Mouse (Mus musculus) embryonic facial prominence, embryonic 10.5 days (tissue): Measurements from ENCODE around the gene Paqr4. TPM values are rescaled to one million over a fixed set of nuclear protein-coding genes. Genes with fewer than 3 reads are reported as not detected.
A peak's percentile ranks its signal among the peaks of the same experiment; 100 is the strongest.

Experiments used
- DNase-seq: peaks from one replicate; pipeline ENCODE4 v3.0.0-alpha.2; 2017; ENCODE audit warnings: low spot score
- H3K27ac ChIP-seq: fragments of 300-500 bp; sonication (generic); replicated peaks from 2 replicates; pipeline ENCODE4 v1.5.1; 2016; ENCODE audit warnings: mild to moderate bottlenecking
- H3K27me3 ChIP-seq: fragments of 300-500 bp; sonication (generic); replicated peaks from 2 replicates; pipeline ENCODE4 v1.6.1; 2016; ENCODE audit warnings: low read depth, mild to moderate bottlenecking; ENCODE audit not compliant: poor library complexity, severe bottlenecking
- H3K36me3 ChIP-seq: fragments of 300-500 bp; sonication (generic); replicated peaks from 2 replicates; pipeline ENCODE4 v1.6.1; 2016; ENCODE audit warnings: mild to moderate bottlenecking, moderate library complexity
- H3K4me1 ChIP-seq: fragments of 300-500 bp; sonication (generic); 2 replicates; pipeline ENCODE4 v1.6.1; 2016
- H3K4me3 ChIP-seq: fragments of 300-500 bp; sonication (generic); 2 replicates; pipeline ENCODE4 v1.5.1; 2016; ENCODE audit warnings: mild to moderate bottlenecking, moderate library complexity
- H3K9me3 ChIP-seq: fragments of 300-500 bp; sonication (generic); 2 replicates; pipeline ENCODE4 v1.6.1; 2016; ENCODE audit warnings: mild to moderate bottlenecking
- WGBS: fragments of 180-500 bp; shearing (Covaris S2); methylation state at CpG from one replicate; pipeline ENCODE4 v1.1.7; 2016; 5-methylcytosine and 5-hydroxymethylcytosine counted together
- polyA plus RNA-seq: library from polyadenylated mRNA; unstranded; fragments of >200 nt; fragmentation: Nextera tagmentation; extraction: Ambion mirVana; gene quantifications from 2 replicates; pipeline ENCODE4 v1.2.1, GENCODE M21; 2016

The Paqr4 gene
- polyA plus RNA-seq, 1 experiment from 2014 or later = 12.6 TPM

DNA sequence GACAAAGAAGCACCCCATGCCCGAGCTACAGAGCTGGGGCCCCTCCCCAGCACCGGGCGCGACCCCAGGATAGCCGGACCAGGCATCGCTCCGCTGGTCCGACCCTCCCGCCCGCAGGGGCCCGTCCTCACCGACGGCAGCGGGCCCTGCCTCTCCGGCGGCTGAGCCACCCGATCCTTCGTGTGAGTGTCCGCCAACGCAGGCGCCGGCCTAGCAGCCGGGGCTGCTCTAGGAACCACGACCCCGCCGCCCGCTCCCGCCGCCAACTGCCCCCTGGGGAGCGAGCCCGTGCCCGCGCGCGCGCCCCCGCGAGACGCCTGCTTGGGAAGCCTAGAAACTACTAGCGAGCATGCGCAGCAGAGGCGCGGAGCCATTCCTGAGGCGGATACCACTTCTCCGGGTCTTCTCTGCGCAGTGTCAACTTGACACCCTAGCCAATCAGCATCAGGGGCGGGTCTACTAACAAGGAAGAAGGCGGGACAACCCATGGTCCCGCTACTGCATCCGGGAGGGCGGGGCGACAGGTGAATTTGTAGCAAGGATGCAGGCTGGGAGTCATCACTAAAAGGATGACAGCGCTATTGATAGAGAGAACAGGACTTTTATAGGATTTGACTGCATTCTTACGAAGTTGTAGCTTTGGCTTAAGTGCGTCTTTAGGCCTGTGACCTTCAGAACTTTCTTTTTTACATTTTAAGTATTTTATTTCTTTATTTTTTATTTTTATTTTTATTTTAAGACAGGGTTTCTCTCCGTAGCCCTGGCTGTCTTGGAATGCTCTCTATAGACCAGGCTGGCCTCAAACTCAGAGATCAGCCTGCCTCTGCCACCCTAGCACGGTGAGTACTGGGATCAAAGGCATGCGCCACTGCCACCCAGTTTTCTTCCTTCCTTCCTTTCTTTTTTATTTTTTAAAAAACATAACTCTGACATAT, 30.9 kb upstream of the Paqr4 start, which contains the start of gene Flywch1:
Gene Flywch1, minus strand, starts transcription at position 319 of the 935 bp plus-strand sequence.
- Histone ChIP-seq H3K36me3 (peaks cover 32% of the 10 kb centered on the region), H3K27me3 (no peaks in the 10 kb centered on the region), H3K27ac (peak within 1 kb of the TSS; percentile 98), H3K9me3 (no peaks in the 10 kb centered on the region), H3K4me1 (peaks cover 24% of the 10 kb centered on the region), H3K4me3 (peak within 1 kb of the TSS; percentile 90)
- WGBS = 4% methylated on average over 58 of the region's 58 CpGs
- peak; percentile 99 for DNase-seq

DNA sequence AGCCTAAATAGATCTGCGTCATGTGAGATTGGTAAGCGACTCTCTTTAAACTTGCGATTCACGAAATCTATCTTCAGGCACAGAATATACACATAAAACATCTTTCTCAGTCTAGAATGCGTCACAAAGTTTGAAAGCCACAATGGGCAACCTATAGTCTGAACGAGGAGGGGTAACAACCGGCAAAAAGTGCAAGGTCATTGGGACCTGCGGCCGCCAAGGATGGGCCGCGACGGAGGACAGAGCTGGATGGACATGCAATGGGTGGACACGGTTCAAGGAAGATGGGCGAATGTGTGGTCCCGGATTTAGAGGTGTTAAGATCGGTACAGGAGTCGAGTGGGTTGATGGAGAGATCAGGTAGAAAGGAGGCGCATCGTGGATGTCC, 30.2 kb upstream of the Paqr4 start:
- peaks cover 38% of the 10 kb centered on the region for H3K36me3 ChIP-seq
- DNase-seq = no peak
- peaks cover 24% of the 10 kb centered on the region for H3K4me1 ChIP-seq
- H3K27ac ChIP-seq = peak overlapping the region; percentile 98
- H3K27me3 ChIP-seq = no peaks in the 10 kb centered on the region
- H3K9me3 ChIP-seq = no peaks in the 10 kb centered on the region
- 2% methylated on average over 19 of the region's 19 CpGs for WGBS
- H3K4me3 ChIP-seq = peak overlapping the region; percentile 90

DNA sequence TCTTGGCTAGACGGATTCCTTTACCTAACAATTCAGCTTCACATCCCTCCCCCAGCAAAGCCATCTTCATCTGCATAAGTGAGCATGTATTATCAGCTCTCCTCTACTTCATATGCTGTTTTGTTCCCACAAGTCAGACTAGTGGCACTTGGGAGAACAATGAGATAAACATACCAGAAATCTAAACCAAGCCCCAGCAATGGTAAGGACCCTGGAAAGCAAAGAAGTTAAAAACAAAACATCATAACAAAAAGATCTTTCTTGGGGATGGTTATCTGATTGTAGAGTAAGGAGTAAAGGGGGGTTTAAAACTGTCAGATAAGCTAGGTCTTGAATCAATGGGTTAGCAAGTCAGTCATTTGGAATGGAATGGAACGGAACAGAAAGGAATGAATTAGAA, 29.8 kb upstream of the Paqr4 start:
- 20% methylated on average over 2 of the region's 2 CpGs for WGBS
- Histone ChIP-seq H3K4me1 (peaks cover 24% of the 10 kb centered on the region), H3K4me3 (peak overlapping the region; percentile 90), H3K9me3 (no peaks in the 10 kb centered on the region), H3K27me3 (no peaks in the 10 kb centered on the region), H3K36me3 (peaks cover 42% of the 10 kb centered on the region), H3K27ac (peak overlapping the region; percentile 98)
- no peak for DNase-seq

DNA sequence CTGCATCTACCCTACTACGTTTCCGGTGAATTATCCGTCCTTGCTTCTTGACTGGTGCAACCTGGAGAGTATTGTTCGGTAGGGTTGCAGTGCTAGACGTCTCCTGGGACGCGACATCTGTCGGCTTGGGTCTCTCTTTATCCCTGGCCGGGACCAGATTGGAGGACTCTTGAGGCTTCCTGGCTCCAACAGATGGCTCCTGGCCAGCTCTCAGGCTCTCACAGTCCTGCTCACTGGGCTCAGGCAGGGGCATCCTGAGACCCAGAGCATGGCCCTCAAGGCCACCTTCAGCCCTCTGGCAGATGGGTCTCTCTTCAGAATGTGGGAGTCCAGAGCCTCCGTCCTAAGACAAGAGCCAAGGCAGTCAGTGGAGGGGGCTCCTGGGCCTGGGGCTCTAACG, 22.3 kb upstream of the Paqr4 start:
- no peaks in the 10 kb centered on the region for H3K27me3 ChIP-seq
- 0 out of 2 replicates have a peak, but pooled peaks cover 2% of the 10 kb centered on the region for H3K9me3 ChIP-seq
- H3K4me3 ChIP-seq = no peak overlapping the region
- H3K4me1 ChIP-seq = no peaks in the 10 kb centered on the region
- H3K27ac ChIP-seq = no peak overlapping the region
- DNase-seq = no peak
- H3K36me3 ChIP-seq = peaks cover 92% of the 10 kb centered on the region
- 91% methylated on average over 11 of the region's 11 CpGs for WGBS

DNA sequence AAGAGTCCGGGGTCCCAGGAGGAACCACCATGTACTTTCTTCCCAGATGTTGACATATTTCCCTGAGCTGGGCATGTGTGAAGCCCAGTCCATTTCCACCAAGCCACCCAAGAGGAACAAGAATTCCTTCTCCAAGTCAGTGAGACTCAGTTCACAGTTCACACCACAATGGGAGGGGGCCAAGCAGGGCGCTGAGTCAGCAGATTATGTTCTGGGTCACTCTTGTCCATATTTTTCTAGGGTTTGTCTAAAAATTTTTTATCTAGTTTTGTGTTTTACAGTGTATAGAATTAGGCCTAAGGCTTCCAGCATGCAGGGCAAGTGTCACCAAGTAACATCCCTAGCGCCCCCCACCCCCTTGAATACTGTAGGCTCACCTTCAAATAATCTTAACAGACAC, 20.5 kb upstream of the Paqr4 start:
- no peaks in the 10 kb centered on the region for H3K4me1 ChIP-seq
- no peaks in the 10 kb centered on the region for H3K27me3 ChIP-seq
- H3K4me3 ChIP-seq = no peak overlapping the region
- no peak for DNase-seq
- 93% methylated on average over 3 of the region's 3 CpGs for WGBS
- H3K36me3 ChIP-seq = peaks cover 95% of the 10 kb centered on the region
- H3K27ac ChIP-seq = no peak overlapping the region
- H3K9me3 ChIP-seq = 0 out of 2 replicates have a peak, but pooled peaks cover 2% of the 10 kb centered on the region

DNA sequence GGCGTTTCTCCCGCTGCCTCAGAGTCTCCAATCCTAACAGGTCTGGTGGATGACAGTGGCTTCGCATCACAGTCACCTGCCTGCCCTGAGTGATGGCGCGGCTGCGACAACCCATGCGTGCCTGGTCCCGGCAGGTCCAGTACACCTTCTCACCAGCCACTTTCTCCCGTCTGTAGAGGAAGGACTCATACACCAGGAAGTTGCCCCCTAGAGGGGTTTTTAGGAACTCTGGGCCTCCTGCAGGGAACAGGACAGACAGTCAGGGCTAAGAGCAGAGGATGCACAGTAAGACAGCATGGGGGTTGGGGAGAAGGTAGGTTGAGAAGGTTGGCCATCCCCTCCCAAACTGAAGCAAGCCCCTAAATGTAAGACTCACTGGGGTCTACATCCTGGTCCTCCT, 19.6 kb upstream of the Paqr4 start:
- 96% methylated on average over 9 of the region's 9 CpGs for WGBS
- DNase-seq = no peak
- Histone ChIP-seq H3K27ac (no peak overlapping the region), H3K4me3 (no peak overlapping the region), H3K9me3 (0 out of 2 replicates have a peak, but pooled peaks cover 2% of the 10 kb centered on the region), H3K36me3 (peaks cover 95% of the 10 kb centered on the region), H3K27me3 (no peaks in the 10 kb centered on the region), H3K4me1 (no peaks in the 10 kb centered on the region)

DNA sequence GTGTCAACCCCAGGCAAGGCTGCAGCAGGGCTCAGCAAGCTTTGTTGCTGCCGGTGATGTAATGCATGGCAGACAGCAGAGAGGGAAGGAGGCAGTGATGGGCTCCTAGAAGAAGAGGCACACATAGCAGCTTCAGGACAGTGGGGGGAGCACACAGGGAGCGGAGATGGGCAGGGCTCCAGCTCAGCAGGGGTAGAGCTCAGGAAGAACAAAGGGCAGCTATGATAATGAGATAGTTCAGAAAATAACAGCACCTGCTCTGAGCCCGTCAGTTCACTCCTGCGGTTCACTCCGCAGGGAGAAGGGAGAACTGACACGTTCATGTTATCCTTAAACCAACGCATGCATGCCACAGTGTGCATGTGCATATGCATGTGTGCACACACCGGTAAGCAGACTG, 18.1 kb upstream of the Paqr4 start:
- no peak for DNase-seq
- Histone ChIP-seq H3K27me3 (no peaks in the 10 kb centered on the region), H3K4me1 (no peaks in the 10 kb centered on the region), H3K4me3 (no peak overlapping the region), H3K27ac (no peak overlapping the region), H3K9me3 (0 out of 2 replicates have a peak, but pooled peaks cover 2% of the 10 kb centered on the region), H3K36me3 (peaks cover 100% of the 10 kb centered on the region)
- WGBS = 86% methylated on average over 8 of the region's 8 CpGs

DNA sequence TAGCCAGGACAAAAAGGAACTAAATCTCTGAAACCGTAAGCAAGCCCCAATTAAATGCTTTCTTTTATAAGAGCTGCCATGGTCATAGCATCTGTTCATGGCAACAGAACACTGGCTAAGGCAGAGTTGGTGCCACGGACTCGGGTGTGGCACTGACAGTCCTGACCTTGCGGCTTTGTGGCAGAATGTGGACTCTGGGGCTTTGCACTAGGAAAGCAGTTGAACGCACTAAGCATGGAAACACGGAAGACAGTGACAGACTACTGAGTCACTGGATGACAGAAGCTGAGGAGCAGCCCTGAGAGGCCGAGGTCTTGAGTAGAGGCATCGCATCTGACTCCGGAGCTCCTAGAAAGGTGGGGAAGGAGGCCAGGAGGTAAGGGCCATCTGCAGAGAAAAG, 16.9 kb upstream of the Paqr4 start:
- WGBS = 97% methylated on average over 9 of the region's 9 CpGs
- DNase-seq = no peak
- Histone ChIP-seq H3K36me3 (peaks cover 100% of the 10 kb centered on the region), H3K9me3 (0 out of 2 replicates have a peak, but pooled peaks cover 2% of the 10 kb centered on the region), H3K4me3 (no peak overlapping the region), H3K27ac (no peak overlapping the region), H3K4me1 (no peaks in the 10 kb centered on the region), H3K27me3 (no peaks in the 10 kb centered on the region)

DNA sequence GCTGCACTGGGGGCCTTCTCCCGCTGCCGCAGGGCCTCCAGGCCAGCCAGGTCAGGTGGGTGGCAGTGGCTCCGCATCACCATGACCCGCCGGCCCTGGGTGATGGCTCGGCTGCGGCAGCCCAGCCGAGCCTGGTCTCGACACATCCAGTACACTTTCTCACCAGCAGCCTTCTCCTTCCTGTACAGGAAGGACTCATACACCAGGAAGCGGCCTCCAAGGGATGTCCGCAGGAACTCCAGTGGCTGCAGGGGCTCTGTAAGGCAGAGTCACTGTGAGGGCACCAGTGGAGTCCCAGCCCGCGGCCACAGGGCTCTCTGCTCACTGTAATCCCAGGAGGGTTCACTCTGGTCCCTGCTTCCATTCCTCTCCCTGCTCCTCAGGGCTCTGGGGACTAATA, 15.0 kb upstream of the Paqr4 start:
- H3K4me1 ChIP-seq = no peaks in the 10 kb centered on the region
- H3K27ac ChIP-seq = no peak overlapping the region
- 96% methylated on average over 13 of the region's 13 CpGs for WGBS
- H3K4me3 ChIP-seq = no peak overlapping the region
- H3K27me3 ChIP-seq = no peaks in the 10 kb centered on the region
- DNase-seq = no peak
- H3K9me3 ChIP-seq = 0 out of 2 replicates have a peak, but pooled peaks cover 2% of the 10 kb centered on the region
- H3K36me3 ChIP-seq = peaks cover 98% of the 10 kb centered on the region

DNA sequence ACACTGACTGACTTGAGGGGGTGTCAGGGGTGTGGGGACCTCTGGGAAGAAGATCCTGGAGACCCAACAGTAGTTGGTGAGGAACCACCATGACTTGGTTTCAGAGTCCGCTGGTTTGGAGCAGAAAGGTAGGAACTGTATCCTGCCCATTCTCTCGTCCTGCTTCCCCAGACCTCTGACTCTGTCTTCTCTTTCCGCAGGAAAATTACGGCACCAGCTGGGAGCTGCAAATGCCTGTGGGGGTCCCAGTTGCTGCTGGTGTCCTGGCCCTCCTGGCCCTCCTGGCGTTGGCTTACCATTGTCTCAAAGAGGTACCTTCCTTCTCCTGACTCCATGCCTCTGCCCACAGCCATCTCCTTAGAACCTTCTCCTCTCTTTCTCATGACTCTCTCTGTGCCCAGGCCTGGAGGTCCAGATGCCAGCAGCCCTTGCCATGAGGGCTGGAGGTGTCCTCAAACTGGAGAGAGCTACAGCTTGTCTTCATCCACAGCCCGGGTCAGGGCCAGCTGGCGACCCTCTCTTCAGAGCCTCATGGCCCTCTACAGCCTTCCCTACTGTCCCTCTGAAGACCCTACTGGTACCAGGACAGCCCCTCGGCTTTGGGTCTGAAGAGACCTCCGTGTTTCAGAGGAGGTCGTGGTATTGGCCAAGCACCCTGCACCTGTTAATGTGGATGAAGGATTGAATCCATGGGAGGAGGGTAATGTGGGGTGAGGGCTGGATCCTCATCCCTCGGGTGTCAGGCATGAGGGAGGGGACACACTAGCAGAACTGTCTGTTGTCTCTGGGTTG, 8.9 kb upstream of the Paqr4 start:
- 0 out of 2 replicates have a peak overlapping the region, but pooled peaks have one; percentile 12 for H3K27ac ChIP-seq
- H3K36me3 ChIP-seq = peaks cover 45% of the 10 kb centered on the region
- DNase-seq = no peak
- H3K27me3 ChIP-seq = peaks cover 41% of the 10 kb centered on the region
- 0 out of 2 replicates have a peak overlapping the region, but pooled peaks have one; percentile 9 for H3K4me3 ChIP-seq
- H3K4me1 ChIP-seq = peaks cover 25% of the 10 kb centered on the region
- 85% methylated on average over 11 of the region's 11 CpGs for WGBS
- H3K9me3 ChIP-seq = 0 out of 2 replicates have a peak, but pooled peaks cover 2% of the 10 kb centered on the region

DNA sequence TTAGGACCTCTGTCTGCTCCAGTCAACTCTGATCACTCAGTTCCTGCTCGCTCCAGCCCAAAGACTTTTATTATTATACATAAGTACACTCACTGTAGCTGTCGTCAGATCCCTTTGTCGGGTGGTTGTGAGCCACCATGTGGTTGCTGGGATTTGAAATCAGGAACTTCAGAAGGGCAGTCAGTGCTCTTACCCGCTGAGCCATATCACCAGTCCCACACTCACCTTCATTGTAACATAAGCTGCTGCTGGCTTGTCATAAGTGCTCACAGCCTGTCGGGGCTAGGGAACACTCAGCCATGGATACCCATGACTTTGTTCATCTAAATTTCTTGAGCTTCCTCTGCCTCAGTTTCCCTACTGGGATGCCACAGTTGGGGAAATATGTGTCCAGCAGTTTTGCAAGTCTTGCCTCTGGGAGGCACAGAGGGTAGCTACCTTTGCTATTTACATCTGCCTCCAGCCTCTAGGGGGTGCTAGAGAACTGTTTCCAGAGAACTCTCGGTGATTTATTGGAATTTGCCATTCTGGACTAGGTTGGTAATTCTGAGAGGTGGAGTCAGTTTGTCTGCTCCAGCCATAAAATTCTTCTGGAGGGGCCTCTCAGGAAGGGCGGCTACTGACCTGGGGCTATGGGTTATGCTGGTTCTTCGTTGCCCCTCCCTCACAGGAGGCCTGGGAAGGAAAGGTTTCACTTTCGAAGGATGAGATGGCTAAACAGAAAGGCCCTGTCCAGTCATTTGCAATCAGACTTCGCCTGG, 8.1 kb upstream of the Paqr4 start:
- Histone ChIP-seq H3K27ac (0 out of 2 replicates have a peak overlapping the region, but pooled peaks have one; percentile 12), H3K27me3 (peaks cover 49% of the 10 kb centered on the region), H3K36me3 (peaks cover 37% of the 10 kb centered on the region), H3K4me3 (0 out of 2 replicates have a peak overlapping the region, but pooled peaks have one; percentile 9), H3K4me1 (peaks cover 28% of the 10 kb centered on the region), H3K9me3 (0 out of 2 replicates have a peak, but pooled peaks cover 2% of the 10 kb centered on the region)
- 40% methylated on average over 10 of the region's 10 CpGs for WGBS
- DNase-seq = peak; percentile 64

DNA sequence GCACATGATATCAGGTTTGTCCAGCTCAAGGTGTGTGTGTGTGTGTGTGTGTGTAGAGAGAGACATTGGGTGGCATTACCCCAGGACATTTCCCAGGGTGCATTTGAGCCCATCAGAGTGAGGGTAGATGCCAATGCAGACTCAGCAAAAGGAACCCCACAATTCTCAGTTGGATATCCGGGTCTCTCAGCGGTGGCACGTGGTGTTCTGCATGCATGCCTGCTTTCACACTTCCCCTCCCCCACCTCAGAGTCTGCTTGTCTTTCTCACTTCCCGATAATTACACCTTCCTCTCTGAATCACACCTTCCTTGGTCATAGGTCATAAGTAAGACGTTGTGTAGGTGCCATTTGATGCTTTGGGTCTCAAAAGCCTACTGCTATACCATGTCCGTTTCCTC, 7.4 kb upstream of the Paqr4 start:
- H3K27me3 ChIP-seq = peaks cover 57% of the 10 kb centered on the region
- DNase-seq = no peak
- 0 out of 2 replicates have a peak, but pooled peaks cover 2% of the 10 kb centered on the region for H3K9me3 ChIP-seq
- no peak overlapping the region for H3K4me3 ChIP-seq
- 43% methylated on average over 6 of the region's 6 CpGs for WGBS
- H3K36me3 ChIP-seq = peaks cover 29% of the 10 kb centered on the region
- H3K4me1 ChIP-seq = peaks cover 28% of the 10 kb centered on the region
- no peak overlapping the region for H3K27ac ChIP-seq
